Mouse (Mus musculus): ENCODE data around the gene Usp46.

- 0 out of 2 replicates have a peak, but pooled peaks have one; percentile 33 for TF ChIP-seq ZNF384 (IDR thresholded peaks at IDR 0.05; ENCODE audit: low read depth, low read length)
- no peak for TF ChIP-seq MAFK (IDR thresholded peaks at IDR 0.05; ENCODE audit: insufficient read depth, low read depth, low read length)
- TF ChIP-seq HCFC1 (IDR thresholded peaks at IDR 0.05; ENCODE audit: borderline replicate concordance, insufficient read depth, low read length): no peak
- TF ChIP-seq ZC3H11A (IDR thresholded peaks at IDR 0.05; ENCODE audit: borderline replicate concordance, low read depth, low read length): no peak
- TF ChIP-seq CHD2 (IDR thresholded peaks at IDR 0.05; ENCODE audit: low read depth, low read length): no peak
Measured at GRCm38 (mm10) chr5:74078861-74079615, 10.8 kb upstream of the Usp46 start.
